Mouse (Mus musculus): Measurements from ENCODE around the gene Npas3.

The Npas3 gene

DNA sequence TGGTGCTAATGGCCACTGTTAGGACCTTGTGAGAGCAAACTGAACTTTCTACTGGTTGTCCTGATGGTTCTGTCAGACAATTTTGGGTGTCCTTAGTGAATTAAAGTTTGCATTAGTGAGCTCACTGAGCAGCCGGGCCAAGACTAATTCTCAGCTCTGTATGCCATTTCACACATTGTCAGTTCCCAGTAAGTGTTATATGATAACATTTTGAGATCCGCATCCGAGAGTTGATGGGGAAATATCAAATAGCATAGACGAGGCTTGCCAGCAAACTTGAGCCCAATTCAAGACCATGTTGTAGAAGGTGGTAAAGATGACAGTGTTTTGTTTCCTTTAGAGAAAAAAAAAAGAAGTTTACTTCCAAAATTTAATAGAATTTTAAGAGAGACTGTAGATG, 445.9 kb downstream of the Npas3 start:
- DNase-seq (ENCODE audit: low read depth, low spot score) = no peak

DNA sequence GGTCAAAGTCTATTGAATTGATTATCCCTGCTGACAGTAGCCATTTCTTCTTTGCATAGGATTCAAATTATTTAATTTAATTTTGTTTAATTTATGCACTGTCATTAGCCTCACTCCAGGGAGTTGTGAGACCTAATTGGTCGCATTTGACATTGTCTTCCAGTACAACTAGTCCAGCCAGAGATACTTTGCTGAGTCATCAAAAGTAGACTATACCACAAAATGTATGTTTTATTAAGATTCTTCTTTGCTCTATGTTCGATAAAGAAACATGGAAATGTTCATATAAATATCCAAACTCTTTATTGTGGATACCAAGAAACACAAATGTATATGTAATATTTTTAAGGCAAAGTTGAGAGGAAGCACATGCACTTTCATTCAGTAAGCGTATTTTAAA, 446.8 kb downstream of the Npas3 start:
- DNase-seq (ENCODE audit: low read depth, low spot score) = no peak

DNA sequence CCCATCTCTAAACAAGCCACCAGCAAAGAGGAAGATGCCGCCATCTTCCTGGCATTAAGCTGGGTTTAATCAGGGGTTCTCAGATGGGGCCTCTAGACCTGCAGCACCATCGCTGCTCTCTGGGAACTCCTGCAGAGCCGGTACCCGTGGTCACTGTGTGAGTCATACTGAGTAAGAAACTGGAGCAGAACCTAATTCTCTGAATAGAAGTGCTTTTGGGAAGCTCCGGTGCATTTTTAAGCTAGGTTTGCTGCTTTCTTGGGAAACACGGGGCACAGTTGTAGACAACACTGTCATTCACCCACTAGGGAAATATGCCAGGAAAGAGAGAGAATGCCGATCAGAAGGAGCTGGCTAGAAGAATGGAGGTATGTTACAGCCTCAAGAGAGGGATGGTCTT, 449.2 kb downstream of the Npas3 start:
- DNase-seq (ENCODE audit: low read depth, low spot score) = no peak

DNA sequence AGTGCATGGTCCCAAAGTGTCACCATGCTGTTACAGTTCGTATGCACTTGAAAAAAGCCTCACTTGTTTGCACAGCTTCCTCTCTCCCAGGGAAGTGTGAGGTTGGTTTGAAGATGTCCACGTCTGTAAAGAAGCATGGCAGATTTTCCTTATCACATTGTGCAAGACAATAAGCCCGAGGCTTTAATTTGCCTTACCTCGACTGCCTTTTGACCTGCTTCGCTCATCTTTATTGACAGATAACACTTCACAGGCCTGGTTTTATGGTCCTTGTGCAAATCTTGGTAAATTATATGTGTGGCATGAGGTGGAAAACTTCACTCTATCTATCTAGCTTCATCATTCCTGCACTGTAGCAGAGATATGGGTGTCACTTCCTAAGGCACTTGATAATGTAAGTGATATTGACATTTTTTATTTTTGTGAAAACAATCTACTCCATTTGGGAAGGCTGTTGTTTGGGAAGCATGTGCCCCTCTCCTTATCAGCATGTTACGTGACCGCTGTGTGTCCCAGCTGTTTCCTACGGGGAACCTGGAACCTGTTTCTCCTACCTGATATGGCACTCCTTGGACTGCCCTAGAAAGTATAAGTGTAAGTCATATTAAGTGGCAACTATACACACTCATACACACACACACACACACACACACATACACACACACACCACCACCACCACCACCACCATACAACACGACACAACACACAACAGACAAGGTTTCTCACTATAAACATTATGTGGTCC, 450.2 kb downstream of the Npas3 start:
- no peak for DNase-seq (ENCODE audit: low read depth, low spot score)

DNA sequence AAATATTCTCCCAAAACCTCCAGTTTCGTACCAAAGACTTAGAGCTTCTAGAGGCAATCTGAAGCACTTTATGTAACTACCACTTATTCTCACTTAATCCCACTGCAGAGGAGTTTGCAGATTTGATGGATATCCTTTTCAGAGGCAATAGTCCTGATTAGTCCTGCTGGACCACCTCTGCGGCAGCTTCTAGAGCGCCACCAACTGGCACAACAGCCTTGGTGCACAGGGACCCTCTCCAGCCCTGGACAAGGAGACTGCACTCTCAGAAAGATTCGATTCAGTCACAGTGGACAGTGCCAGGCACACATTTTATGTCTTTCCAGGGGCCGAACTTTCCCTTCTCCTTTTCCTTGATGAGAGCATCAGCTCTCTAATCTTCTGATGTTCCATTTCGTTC, 471.4 kb downstream of the Npas3 start:
- peak; percentile 4 for DNase-seq (ENCODE audit: low read depth, low spot score)

DNA sequence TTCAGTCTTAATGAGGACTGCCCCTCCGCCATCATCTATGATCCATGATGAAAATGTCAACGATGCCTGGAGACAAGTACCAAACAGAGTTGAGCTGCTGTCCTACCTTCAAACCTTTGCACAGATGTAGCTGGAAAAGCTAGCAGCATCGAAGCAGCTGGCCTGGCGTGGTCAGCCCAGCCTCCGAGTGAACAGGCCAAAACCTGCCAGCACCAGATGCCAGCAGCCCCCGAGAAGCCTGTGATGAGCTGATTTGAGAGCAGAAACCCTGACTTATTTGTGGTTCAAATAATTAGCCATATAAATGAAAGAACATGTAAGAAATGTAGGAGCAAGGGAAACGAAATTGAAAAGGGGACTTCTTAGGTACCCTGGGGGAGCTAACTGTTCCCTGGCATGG, 473.7 kb downstream of the Npas3 start:
- no peak for DNase-seq (ENCODE audit: low read depth, low spot score)

DNA sequence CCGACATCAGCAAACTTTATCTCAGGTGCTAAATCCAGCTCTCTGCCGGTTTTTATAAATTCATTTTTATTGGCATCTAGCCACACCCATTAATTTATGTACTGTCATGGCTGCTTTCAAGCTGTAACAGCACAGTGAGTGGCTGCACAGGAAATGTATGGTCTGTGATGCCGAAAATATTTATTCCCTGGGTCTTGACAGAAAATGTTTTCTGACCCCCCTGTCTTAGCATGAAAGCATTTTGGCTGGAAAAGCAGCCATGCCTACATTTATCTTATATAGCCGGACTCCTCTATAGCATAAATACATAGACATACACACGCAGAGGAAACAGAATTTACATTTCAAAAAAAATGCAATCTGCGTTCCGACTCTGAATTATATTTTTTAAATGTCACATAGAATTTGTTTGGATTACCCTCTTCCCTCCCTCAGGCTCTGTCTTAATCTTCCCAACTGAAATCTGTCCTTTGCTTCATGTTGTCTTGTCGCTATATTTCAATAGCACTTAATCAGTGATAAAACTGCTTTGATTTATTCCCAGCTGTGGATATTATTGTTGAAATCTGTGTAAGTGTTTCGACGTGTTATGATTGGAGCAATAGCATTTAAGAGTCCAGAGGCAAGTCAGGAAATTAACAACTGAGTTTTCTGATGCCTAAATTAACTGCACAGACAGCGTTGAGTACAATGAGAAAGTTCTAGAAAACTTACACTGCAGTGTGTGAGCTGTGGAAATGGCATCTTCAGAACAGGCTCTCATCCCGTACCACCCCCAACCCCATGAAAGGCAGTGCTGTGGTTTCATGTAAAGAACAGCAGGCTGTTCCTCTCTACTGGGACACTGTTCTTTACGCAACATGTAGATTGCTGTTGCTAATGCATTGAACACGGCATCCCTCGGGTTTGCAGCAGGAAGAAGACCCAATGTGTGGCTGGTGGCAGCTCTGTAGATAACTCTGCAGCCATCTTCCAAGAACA, 474.5 kb downstream of the Npas3 start:
- no peak for DNase-seq (ENCODE audit: low read depth, low spot score)

DNA sequence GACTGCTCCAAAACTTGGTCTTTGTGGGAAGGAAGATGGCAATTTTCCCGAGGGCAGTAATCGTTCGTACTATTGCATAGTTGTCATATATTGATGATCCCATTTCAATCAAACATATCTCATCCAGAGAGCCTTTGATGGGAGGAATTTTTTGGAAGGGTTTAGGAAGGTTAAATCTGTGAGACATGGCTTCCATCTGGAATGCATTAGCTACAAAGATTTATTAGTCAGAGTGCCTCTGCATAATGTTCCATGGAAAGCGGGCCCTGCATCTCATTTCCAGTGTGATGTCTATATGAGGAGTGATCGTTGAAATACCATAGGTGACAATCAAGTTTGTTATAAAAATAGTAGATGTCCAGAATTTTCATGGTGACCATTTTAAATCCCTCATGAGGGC, 480.8 kb downstream of the Npas3 start:
- DNase-seq (ENCODE audit: low read depth, low spot score) = no peak

DNA sequence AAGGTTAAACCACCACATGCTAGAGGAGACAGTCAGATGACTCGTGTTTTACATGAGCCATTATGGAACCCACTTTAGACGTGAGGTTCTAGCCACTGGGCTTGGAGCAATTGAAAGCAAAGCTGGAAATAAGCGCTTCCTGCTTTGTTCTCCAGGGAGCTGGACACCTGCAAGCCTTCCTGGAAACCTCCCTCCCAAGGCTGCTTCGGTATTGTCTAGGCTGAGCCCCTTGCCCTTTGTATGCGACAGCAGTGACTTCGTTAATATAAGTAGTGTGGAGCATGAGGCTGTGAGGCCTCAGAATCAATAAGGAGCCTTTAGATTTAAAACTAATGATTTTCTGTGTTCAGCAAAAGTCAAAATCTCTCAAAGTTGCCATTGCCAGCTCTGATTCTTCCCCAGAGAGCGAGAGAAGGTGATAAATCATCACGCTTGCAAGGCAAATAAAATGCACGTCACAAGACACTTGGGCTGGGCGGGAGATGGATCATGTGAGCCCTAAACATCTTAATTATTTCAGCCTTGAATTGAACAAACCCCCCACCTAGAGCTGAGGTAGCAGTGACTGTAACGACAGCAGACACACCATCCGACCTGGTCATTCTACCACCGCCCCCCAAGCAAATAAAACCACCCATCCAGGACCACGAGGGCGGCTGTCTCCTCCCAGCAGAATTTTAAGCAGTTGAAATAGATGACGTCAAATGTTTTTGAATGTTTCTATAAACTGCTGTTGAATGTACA, 490.2 kb downstream of the Npas3 start:
- peak; percentile 4 for DNase-seq (ENCODE audit: low read depth, low spot score)

DNA sequence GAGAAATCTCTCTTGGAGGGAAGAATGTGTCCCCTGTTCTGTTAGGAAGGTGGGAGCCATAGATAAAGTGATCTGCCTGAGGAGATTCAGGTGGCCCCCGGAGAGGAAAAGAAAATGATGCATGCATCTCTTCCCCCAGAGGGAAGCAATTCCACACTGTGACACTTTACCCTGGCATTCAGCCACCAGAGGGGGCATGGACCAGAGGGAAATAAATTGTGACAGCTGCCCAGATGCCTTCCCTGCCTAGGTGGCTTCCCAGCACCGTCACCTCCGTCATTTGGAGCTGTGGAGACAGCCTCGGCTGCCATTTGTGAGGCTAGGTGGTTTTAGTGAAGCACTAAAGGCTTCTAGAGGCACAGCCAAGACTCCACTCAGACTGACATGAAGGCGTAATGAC, 498.2 kb downstream of the Npas3 start:
- DNase-seq (ENCODE audit: low read depth, low spot score) = peak; percentile 10

DNA sequence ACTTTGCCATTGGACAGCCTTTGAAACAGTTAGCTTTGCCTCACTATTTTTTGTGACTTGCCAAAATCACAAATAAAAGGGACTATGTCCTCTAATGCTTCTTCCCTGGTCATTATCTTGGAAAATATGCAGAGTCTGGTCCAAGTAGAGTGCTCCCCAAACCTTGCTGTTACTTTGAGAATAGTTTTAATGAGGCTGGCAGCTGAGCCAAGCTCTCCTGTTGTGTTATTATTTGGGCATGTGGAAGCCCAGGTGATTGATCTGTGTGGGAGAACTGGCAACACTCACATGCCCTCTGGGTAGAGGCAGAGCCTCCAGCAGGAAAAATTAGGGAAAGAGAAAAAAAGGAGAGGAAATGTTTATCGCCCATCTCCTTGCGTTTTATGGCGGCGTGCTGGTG, 500.9 kb downstream of the Npas3 start:
- DNase-seq (ENCODE audit: low read depth, low spot score) = no peak

DNA sequence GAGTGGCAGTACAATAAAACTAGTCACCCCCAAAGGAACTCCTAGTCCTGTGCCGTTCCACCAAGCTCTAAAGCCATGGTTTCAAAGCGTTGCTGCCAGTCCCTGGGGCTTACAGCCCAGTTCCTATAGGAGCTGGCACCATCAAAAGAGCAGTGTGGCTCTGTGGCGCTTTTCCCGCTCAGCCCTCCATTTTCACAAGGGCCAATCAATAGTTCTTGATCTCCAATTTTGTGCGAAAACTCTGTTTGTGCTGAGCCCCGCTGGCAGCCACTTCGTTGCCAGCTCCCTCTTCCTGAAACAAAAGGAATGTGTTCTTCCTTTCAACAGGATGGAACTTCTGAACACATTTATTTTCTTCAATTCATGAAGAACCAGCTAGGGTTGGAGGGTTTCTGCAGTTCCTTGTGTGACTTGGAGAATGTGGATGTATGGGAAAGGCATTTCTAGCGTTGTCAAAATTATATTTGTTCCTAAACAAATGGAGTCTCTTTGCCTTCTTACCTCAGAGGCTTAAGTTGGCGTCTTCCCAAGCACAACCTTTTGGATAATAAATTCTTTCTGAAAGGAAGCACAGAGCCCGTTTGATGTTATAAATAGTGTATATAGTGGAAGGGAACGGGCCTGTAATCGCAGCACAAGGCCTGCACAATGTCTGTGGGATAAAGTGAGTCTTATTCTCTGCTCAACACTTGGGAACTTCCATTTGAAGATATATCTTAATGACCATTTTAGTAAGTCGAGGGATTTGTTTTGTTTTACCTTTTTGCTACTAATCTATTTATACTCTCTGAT, 504.0 kb downstream of the Npas3 start:
- no peak for DNase-seq (ENCODE audit: low read depth, low spot score)

DNA sequence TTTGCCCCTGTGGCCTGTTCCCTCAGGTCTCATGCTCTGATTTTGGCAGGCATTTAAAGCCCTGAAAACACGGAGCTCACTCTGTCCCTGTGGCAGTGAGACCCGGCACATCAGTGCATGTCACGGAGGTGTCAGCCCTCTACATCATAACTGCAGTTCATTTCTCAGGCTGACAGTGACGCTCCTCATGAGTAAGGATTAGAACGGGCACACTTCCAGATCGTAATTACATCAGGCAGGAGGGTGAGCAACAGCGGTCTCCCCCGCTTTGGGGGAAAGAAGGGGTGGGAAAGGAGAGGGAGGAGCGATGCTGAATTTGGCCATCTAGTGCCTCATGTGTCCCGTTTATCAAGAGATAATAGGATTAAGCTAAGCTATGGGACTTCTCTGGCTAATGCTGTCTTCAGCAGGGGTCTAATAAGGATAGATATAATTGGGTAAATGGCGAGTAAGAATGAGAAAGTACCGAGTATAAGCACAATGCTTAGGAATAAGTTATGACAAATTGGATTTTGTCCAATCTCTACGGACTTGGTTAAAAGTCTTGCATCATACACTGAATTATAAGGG, 505.0 kb downstream of the Npas3 start:
- DNase-seq (ENCODE audit: low read depth, low spot score) = no peak

DNA sequence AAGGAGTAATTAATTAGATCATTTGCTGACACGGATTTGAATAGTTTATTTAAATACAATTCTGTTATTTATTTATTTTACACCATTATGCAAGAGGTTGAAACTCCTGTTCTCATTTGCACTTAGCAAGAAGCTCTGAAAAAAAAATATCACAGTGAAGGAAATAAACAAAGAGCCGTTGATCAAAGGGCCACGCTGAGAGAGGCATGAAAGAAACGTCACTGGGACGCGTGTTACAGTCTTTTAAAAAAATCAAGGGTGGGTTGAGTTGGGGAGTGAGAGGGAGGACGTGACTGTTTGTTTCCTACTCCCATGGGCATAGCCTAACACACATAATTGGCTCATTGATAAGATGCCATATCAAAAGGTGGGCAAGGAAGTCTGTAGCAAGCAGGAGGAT, 505.8 kb downstream of the Npas3 start:
- DNase-seq (ENCODE audit: low read depth, low spot score) = no peak

DNA sequence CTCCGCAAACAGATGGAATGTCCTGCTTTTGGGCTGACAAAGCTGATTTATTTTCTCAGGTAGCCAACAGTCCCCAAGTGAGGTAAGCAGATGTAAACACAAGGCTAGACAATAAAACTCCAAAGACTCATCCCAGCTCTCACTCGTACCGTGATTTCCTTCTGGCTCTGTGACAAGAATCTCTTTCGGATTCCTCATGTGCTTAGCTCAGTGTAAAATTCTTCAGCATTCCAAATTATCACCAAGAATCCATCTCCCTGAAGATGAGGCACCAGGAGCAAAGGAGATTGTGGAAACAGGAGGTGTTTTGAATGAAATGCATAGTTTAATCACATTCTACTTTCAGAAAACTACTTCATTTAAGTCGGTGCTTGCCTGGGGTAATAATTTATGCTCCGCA, 509.2 kb downstream of the Npas3 start:
- no peak for DNase-seq (ENCODE audit: low read depth, low spot score)

DNA sequence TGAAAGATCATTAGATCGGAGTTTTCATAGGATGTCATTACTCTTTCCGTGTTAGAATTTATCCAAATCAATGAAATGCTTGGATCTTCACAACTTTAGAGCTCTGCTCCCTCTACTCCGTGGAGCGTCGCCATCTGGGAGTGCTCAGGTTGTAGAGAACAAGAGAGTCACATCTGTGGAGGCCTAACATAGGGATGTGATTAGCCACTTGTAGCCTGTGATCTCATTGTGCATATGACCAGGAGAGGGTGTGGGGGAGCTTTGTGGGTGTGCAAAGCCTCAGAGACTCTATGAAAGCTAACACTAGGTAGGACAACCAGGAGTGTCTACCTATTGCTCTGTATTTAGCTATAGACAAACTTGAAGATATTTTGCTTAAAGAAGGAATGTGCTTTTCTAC, 509.9 kb downstream of the Npas3 start:
- no peak for DNase-seq (ENCODE audit: low read depth, low spot score)

DNA sequence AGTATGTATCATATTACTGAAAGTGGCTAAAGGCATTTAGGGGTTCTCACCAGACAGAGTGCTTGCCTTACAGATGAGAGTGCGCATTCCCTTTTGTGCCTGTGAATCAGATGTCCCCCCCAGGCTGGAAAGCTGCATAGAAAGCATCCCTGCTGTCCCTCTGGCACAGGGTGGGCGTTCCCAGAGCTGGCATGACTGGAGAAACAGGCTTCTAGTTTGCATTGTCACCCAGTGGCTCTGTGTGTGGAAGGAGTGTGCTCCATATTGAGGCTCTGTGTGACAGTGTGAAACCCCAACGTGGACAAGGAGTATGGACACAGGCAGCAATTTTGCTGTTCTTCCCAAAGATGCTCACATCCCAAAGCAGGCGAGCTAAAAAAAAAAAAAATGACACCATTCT, 515.7 kb downstream of the Npas3 start:
- DNase-seq (ENCODE audit: low read depth, low spot score) = no peak

DNA sequence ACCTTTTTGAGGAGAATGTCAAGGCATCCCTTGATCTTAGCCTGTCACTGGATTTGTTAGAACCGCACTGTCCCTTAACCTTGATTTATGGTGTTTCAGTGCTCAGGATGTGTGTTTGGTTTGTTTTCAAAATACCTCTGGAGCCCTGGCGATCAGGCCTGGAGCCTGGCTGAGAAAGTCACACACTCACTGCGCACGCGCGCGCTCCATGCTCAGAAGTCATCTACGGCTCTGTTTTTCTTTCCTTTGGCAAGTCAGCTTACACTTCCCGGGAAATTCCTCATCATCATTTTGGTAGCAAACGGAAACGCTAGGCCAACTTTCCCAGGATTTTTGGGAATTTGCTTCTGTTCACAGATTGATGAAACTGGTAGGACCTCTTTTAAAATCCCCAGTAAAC, 519.9 kb downstream of the Npas3 start:
- peak; percentile 25 for DNase-seq (ENCODE audit: low read depth, low spot score)

DNA sequence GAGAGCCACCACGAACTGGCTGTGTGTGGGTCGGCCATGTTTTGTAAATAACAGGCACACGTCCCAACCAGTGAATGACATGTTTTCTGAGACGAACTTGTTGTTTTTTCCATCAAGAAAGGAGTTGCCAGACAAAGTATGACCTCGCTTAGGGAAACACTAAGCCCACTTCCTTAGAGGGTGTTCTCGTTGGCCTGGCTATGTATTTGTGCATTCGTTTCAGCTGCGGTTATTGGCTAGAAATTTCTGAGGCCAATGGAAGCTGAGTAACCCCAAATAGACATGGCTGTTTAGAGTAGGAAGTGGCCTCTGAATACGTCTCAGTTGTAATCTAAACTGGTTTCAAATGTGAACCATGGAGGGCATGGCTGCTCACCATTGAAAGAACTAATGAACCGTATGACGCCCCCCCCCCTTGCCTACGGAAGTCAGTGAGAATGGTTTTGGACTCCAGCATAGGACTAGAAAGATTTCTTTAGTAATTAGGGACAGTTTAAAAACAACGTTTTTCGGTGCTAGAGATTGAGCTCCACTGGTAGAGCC, 523.0 kb downstream of the Npas3 start:
- no peak for DNase-seq (ENCODE audit: low read depth, low spot score)

DNA sequence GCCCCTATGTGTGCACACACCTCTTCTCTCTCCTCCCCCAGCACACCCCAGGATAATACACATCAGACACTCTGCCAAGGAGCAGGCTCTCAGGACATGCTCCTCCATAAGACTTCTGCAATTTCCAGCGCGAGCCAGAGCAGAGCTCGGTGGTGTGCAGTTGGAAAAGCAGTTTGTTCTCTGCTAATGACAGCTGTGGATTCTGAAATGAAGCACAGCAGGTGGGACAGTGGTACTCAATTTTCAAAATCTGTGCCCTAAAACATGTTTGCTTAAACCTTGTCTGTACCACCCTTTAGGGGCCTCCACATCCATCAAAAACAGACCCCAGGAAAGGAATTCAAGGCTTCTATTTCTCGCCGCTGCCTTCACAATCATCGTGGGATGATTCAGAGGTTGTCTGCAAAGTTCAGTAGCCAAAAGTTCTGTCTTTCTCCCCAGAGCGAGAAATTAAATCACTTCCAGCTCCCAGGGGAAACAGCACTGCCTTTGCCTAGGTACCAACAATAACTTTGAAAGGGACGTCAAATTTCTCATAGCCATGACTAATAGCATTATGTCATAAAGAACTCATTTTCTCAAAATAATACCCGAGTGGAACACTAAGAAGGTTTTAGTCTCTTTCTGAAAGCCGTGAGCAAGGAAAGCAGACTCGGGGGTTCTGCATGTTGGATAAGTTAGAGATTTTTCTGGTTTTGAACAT, 533.5 kb downstream of the Npas3 start:
- no peak for DNase-seq (ENCODE audit: low read depth, low spot score)
